Mouse (Mus musculus) neural tube, embryonic 15.5 days (tissue): ENCODE measurements around the gene Ccdc171. TPM values are rescaled to one million over a fixed set of nuclear protein-coding genes. Genes with fewer than 3 reads are reported as not detected.
"Not testable (repeated sequence)": the region's sequence is repeated elsewhere in the genome, so short reads cannot be mapped to it uniquely, and the experiment has no call there.

Source experiments
- ATAC-seq: fragments of 200-750 bp; cut with Nextera tagmentation; 2 replicates; pipeline ENCODE4 v1.8.0; 2017; ENCODE audit warnings: mild to moderate bottlenecking, moderate TSS enrichment, moderate library complexity; ENCODE audit not compliant: low FRiP score
- H3K27ac ChIP-seq: fragments of 300-500 bp; sonication (generic); replicated peaks from 2 replicates; pipeline ENCODE4 v1.5.1; 2015; ENCODE audit warnings: mild to moderate bottlenecking, inconsistent platforms
- H3K27me3 ChIP-seq: fragments of 300-500 bp; sonication (generic); replicated peaks from 2 replicates; pipeline ENCODE4 v1.6.1; 2015; ENCODE audit warnings: inconsistent platforms
- H3K36me3 ChIP-seq: fragments of 300-500 bp; sonication (generic); 2 replicates; pipeline ENCODE4 v1.6.1; 2015; ENCODE audit warnings: inconsistent platforms
- H3K4me1 ChIP-seq: fragments of 300-500 bp; sonication (generic); 2 replicates; pipeline ENCODE4 v1.6.1; 2015; ENCODE audit warnings: inconsistent platforms
- H3K4me2 ChIP-seq: fragments of 300-500 bp; sonication (generic); 2 replicates; pipeline ENCODE4 v1.6.1; 2015; ENCODE audit warnings: inconsistent platforms, mild to moderate bottlenecking, moderate library complexity
- H3K4me3 ChIP-seq: fragments of 300-500 bp; sonication (generic); replicated peaks from 2 replicates; pipeline ENCODE4 v1.5.1; 2015; ENCODE audit warnings: mild to moderate bottlenecking, inconsistent platforms
- H3K9ac ChIP-seq: fragments of 300-500 bp; sonication (generic); replicated peaks from 2 replicates; pipeline ENCODE4 v1.6.1; 2015; ENCODE audit warnings: mild to moderate bottlenecking, inconsistent platforms
- H3K9me3 ChIP-seq: fragments of 300-500 bp; sonication (generic); replicated peaks from 2 replicates; pipeline ENCODE4 v1.6.1; 2016; ENCODE audit warnings: inconsistent platforms
- WGBS: fragments of 180-500 bp; shearing (Covaris S2); methylation state at CpG from one replicate; pipeline ENCODE4 v1.1.7; 2015; ENCODE audit warnings: mixed read lengths; 5-methylcytosine and 5-hydroxymethylcytosine counted together
- polyA plus RNA-seq: library from polyadenylated mRNA; unstranded; fragments of >200 nt; fragmentation: Nextera tagmentation; extraction: Ambion mirVana; gene quantifications from 2 replicates; pipeline ENCODE4 v1.2.1, GENCODE M21; 2015

Ccdc171 gene
- 3.4 and 3.7 TPM in 2 replicates for polyA plus RNA-seq

GRCm38 (mm10) chr4:83524843-83525689 is at the start of gene Ccdc171:
Gene Ccdc171 (plus strand): TSS chr4:83525545.
- H3K27me3 ChIP-seq, result no peaks in the 10 kb centered on the region
- H3K27ac ChIP-seq, result peak within 1 kb of the TSS; percentile 100
- WGBS, result 0% methylated on average over 63 of the region's 73 CpGs
- H3K9me3 ChIP-seq, result no peaks in the 10 kb centered on the region
- peaks cover 22% of the 10 kb centered on the region for H3K4me1 ChIP-seq
- H3K9ac ChIP-seq, result peak within 1 kb of the TSS; percentile 91
- H3K36me3 ChIP-seq, result no peaks in the 10 kb centered on the region
- peak within 1 kb of the TSS; percentile 95 for H3K4me2 ChIP-seq
- peak within 1 kb of the TSS; percentile 78 for H3K4me3 ChIP-seq
- peak; percentile 96 for ATAC-seq

- Histone ChIP-seq H3K27me3 (no peaks in the 10 kb centered on the region), H3K4me2 (peak overlapping the region; percentile 67), H3K36me3 (peaks cover 17% of the 10 kb centered on the region; the same call in 1 of the 2 replicates), H3K4me3 (peak overlapping the region; percentile 85), H3K9ac (peak overlapping the region; percentile 87), H3K4me1 (peaks cover 25% of the 10 kb centered on the region), H3K27ac (peak overlapping the region; percentile 100), H3K9me3 (no peaks in the 10 kb centered on the region)
- 15% methylated on average over 12 of the region's 12 CpGs for WGBS
- ATAC-seq, result no peak
Measured at GRCm38 (mm10) chr4:83485250-83485649, 40.1 kb upstream of the Ccdc171 start.

- H3K4me3 ChIP-seq, result peak overlapping the region; percentile 85
- peaks cover 15% of the 10 kb centered on the region; the same call in 1 of the 2 replicates for H3K36me3 ChIP-seq
- H3K4me1 ChIP-seq, result peaks cover 24% of the 10 kb centered on the region
- H3K4me2 ChIP-seq, result peak overlapping the region; percentile 67
- H3K9me3 ChIP-seq, result no peaks in the 10 kb centered on the region
- ATAC-seq, result peak; percentile 82
- H3K27me3 ChIP-seq, result no peaks in the 10 kb centered on the region
- under 1% methylated on average over 21 of the region's 40 CpGs for WGBS
- peak overlapping the region; percentile 100 for H3K27ac ChIP-seq
- H3K9ac ChIP-seq, result peak overlapping the region; percentile 87
Measured at GRCm38 (mm10) chr4:83485735-83486116, 39.6 kb upstream of the Ccdc171 start.

- no peaks in the 10 kb centered on the region for H3K27me3 ChIP-seq
- WGBS, result under 1% methylated on average over 59 of the region's 86 CpGs
- no peaks in the 10 kb centered on the region for H3K9me3 ChIP-seq
- peaks cover 24% of the 10 kb centered on the region for H3K4me1 ChIP-seq
- H3K9ac ChIP-seq, result peak within 1 kb of the TSS; percentile 87
- H3K4me3 ChIP-seq, result peak within 1 kb of the TSS; percentile 85
- peaks cover 10% of the 10 kb centered on the region; the same call in 1 of the 2 replicates for H3K36me3 ChIP-seq
- H3K4me2 ChIP-seq, result peak within 1 kb of the TSS; percentile 67
- peak; percentile 94 for ATAC-seq
- H3K27ac ChIP-seq, result peak within 1 kb of the TSS; percentile 100
Measured at GRCm38 (mm10) chr4:83486117-83486901, 39.0 kb upstream of the Ccdc171 start, which contains the start of gene Psip1. Gene Psip1 (minus strand): TSS chr4:83486459.

- no peaks in the 10 kb centered on the region for H3K36me3 ChIP-seq
- ATAC-seq, result no peak
- H3K4me2 ChIP-seq, result no peak overlapping the region
- no peaks in the 10 kb centered on the region for H3K9me3 ChIP-seq
- 19% methylated on average over 5 of the region's 5 CpGs for WGBS
- H3K4me1 ChIP-seq, result peaks cover 14% of the 10 kb centered on the region
- H3K9ac ChIP-seq, result no peak overlapping the region
- no peak overlapping the region for H3K27ac ChIP-seq
- H3K27me3 ChIP-seq, result no peaks in the 10 kb centered on the region
- no peak overlapping the region for H3K4me3 ChIP-seq
Measured at GRCm38 (mm10) chr4:83489121-83489520, 36.2 kb upstream of the Ccdc171 start.

GRCm38 (mm10) chr4:83493112-83493511 is 32.2 kb upstream of the Ccdc171 start:
- Histone ChIP-seq H3K27ac (no peak overlapping the region), H3K27me3 (no peaks in the 10 kb centered on the region), H3K9ac (no peak overlapping the region), H3K4me2 (no peak overlapping the region), H3K4me1 (no peaks in the 10 kb centered on the region), H3K36me3 (no peaks in the 10 kb centered on the region), H3K4me3 (no peak overlapping the region), H3K9me3 (no peaks in the 10 kb centered on the region)
- ATAC-seq, result no peak
- 97% methylated on average over 1 of the region's 1 CpGs for WGBS

GRCm38 (mm10) chr4:83497013-83497412 is 28.3 kb upstream of the Ccdc171 start:
- not testable (repeated sequence) for H3K4me3 ChIP-seq, H3K4me2 ChIP-seq, H3K27me3 ChIP-seq, H3K9me3 ChIP-seq, ATAC-seq, H3K36me3 ChIP-seq, H3K27ac ChIP-seq, H3K9ac ChIP-seq, H3K4me1 ChIP-seq
- 93% methylated on average over 5 of the region's 5 CpGs for WGBS

- Histone ChIP-seq H3K4me1 (peaks cover 8% of the 10 kb centered on the region; the same call in 1 of the 2 replicates), H3K9me3 (no peaks in the 10 kb centered on the region), H3K4me2 (peak overlapping the region; percentile 58), H3K27me3 (no peaks in the 10 kb centered on the region), H3K4me3 (peak overlapping the region; percentile 43), H3K27ac (peak overlapping the region; percentile 78), H3K9ac (peak overlapping the region; percentile 48; the same call in 1 of the 2 replicates), H3K36me3 (no peaks in the 10 kb centered on the region)
- peak; percentile 89 for ATAC-seq
- 9% methylated on average over 22 of the region's 22 CpGs for WGBS
Measured at GRCm38 (mm10) chr4:83500154-83501036, 24.9 kb upstream of the Ccdc171 start.

GRCm38 (mm10) chr4:83501037-83501430 is 24.3 kb upstream of the Ccdc171 start:
- ATAC-seq, result peak; percentile 82
- H3K4me2 ChIP-seq, result peak overlapping the region; percentile 58
- H3K27me3 ChIP-seq, result no peaks in the 10 kb centered on the region
- H3K4me1 ChIP-seq, result peaks cover 8% of the 10 kb centered on the region; the same call in 1 of the 2 replicates
- H3K36me3 ChIP-seq, result no peaks in the 10 kb centered on the region
- no peak overlapping the region for H3K9ac ChIP-seq
- no peaks in the 10 kb centered on the region for H3K9me3 ChIP-seq
- WGBS, result 39% methylated on average over 7 of the region's 7 CpGs
- peak overlapping the region; percentile 43 for H3K4me3 ChIP-seq
- no peak overlapping the region; the same call in 1 of the 2 replicates for H3K27ac ChIP-seq

- no peak overlapping the region for H3K27ac ChIP-seq
- no peaks in the 10 kb centered on the region for H3K4me1 ChIP-seq
- 67% methylated on average over 2 of the region's 2 CpGs for WGBS
- no peak for ATAC-seq
- no peak overlapping the region for H3K9ac ChIP-seq
- no peak overlapping the region for H3K4me3 ChIP-seq
- H3K9me3 ChIP-seq, result no peaks in the 10 kb centered on the region
- H3K4me2 ChIP-seq, result no peak overlapping the region
- H3K27me3 ChIP-seq, result no peaks in the 10 kb centered on the region
- no peaks in the 10 kb centered on the region for H3K36me3 ChIP-seq
Measured at GRCm38 (mm10) chr4:83509600-83509999, 15.7 kb upstream of the Ccdc171 start.

- 60% methylated on average over 8 of the region's 8 CpGs for WGBS
- Histone ChIP-seq H3K4me2 (no peak overlapping the region), H3K4me3 (no peak overlapping the region), H3K9ac (no peak overlapping the region), H3K27ac (no peak overlapping the region), H3K27me3 (no peaks in the 10 kb centered on the region), H3K36me3 (no peaks in the 10 kb centered on the region), H3K4me1 (no peaks in the 10 kb centered on the region), H3K9me3 (no peaks in the 10 kb centered on the region)
- no peak for ATAC-seq
Measured at GRCm38 (mm10) chr4:83511083-83511482, 14.3 kb upstream of the Ccdc171 start.
